Mouse (Mus musculus): Measurements from ENCODE around the gene Crtac1.

Crtac1 gene

GRCm38 (mm10) chr19:42429410-42429809 is 2.2 kb downstream of the Crtac1 start:
- in situ Hi-C loops (cut with MboI; ENCODE audit: low sequenced_read_pairs) = no loop called here

- in situ Hi-C loops (cut with MboI; ENCODE audit: low sequenced_read_pairs) = no loop called here
Measured at GRCm38 (mm10) chr19:42425208-42425607, 6.4 kb downstream of the Crtac1 start.

- in situ Hi-C loops (cut with MboI; ENCODE audit: low sequenced_read_pairs) = no loop called here
Measured at GRCm38 (mm10) chr19:42415042-42415441, 16.5 kb downstream of the Crtac1 start.

- in situ Hi-C loops (cut with MboI; ENCODE audit: low sequenced_read_pairs) = no loop called here
Measured at GRCm38 (mm10) chr19:42409856-42410255, 21.7 kb downstream of the Crtac1 start.

GRCm38 (mm10) chr19:42409226-42409625 is 22.4 kb downstream of the Crtac1 start:
- in situ Hi-C loops (cut with MboI; ENCODE audit: low sequenced_read_pairs) = no loop called here

- in situ Hi-C loops (cut with MboI; ENCODE audit: low sequenced_read_pairs) = no loop called here
Measured at GRCm38 (mm10) chr19:42404364-42404763, 27.2 kb downstream of the Crtac1 start.

GRCm38 (mm10) chr19:42399974-42400373 is 31.6 kb downstream of the Crtac1 start:
- in situ Hi-C loops (cut with MboI; ENCODE audit: low sequenced_read_pairs) = no loop called here

- in situ Hi-C loops (cut with MboI; ENCODE audit: low sequenced_read_pairs) = no loop called here
Measured at GRCm38 (mm10) chr19:42397281-42397680, 34.3 kb downstream of the Crtac1 start.

GRCm38 (mm10) chr19:42394848-42395534 is 36.6 kb downstream of the Crtac1 start:
- in situ Hi-C loops (cut with MboI; ENCODE audit: low sequenced_read_pairs) = no loop called here

- in situ Hi-C loops (cut with MboI; ENCODE audit: low sequenced_read_pairs) = no loop called here
Measured at GRCm38 (mm10) chr19:42393920-42394319, 37.7 kb downstream of the Crtac1 start.

GRCm38 (mm10) chr19:42392094-42392493 is 39.5 kb downstream of the Crtac1 start:
- in situ Hi-C loops (cut with MboI; ENCODE audit: low sequenced_read_pairs) = no loop called here

- in situ Hi-C loops (cut with MboI; ENCODE audit: low sequenced_read_pairs) = no loop called here
Measured at GRCm38 (mm10) chr19:42389574-42389973, 42.0 kb downstream of the Crtac1 start.

GRCm38 (mm10) chr19:42384981-42385598 is 46.5 kb downstream of the Crtac1 start:
- in situ Hi-C loops (cut with MboI; ENCODE audit: low sequenced_read_pairs) = no loop called here

GRCm38 (mm10) chr19:42380981-42381373 is 50.6 kb downstream of the Crtac1 start:
- in situ Hi-C loops (cut with MboI; ENCODE audit: low sequenced_read_pairs) = no loop called here

GRCm38 (mm10) chr19:42380321-42380980 is 51.1 kb downstream of the Crtac1 start:
- in situ Hi-C loops (cut with MboI; ENCODE audit: low sequenced_read_pairs) = no loop called here

GRCm38 (mm10) chr19:42379798-42380197 is 51.8 kb downstream of the Crtac1 start:
- in situ Hi-C loops (cut with MboI; ENCODE audit: low sequenced_read_pairs) = no loop called here

- in situ Hi-C loops (cut with MboI; ENCODE audit: low sequenced_read_pairs) = no loop called here
Measured at GRCm38 (mm10) chr19:42377206-42377605, 54.4 kb downstream of the Crtac1 start.

GRCm38 (mm10) chr19:42363551-42363950 is 68.0 kb downstream of the Crtac1 start:
- in situ Hi-C loops (cut with MboI; ENCODE audit: low sequenced_read_pairs) = no loop called here

- in situ Hi-C loops (cut with MboI; ENCODE audit: low sequenced_read_pairs) = no loop called here
Measured at GRCm38 (mm10) chr19:42358406-42358805, 73.2 kb downstream of the Crtac1 start.

- in situ Hi-C loops (cut with MboI; ENCODE audit: low sequenced_read_pairs) = no loop called here
Measured at GRCm38 (mm10) chr19:42356854-42357253, 74.7 kb downstream of the Crtac1 start.

- in situ Hi-C loops (cut with MboI; ENCODE audit: low sequenced_read_pairs) = no loop called here
Measured at GRCm38 (mm10) chr19:42355476-42355875, 76.1 kb downstream of the Crtac1 start.

- in situ Hi-C loops (cut with MboI; ENCODE audit: low sequenced_read_pairs) = loop anchor here (25.0 kb wide), 1 partner anchor 321 kb away; no protein-coding TSS in a partner anchor
Measured at GRCm38 (mm10) chr19:42341183-42341582, 90.4 kb downstream of the Crtac1 start.

All from CH12F3 (cell line).